Mouse (Mus musculus) mesoderm, embryonic 11.5 days (tissue): ENCODE data around the gene Hhipl1.
A peak's percentile ranks its signal among the peaks of the same experiment; 100 is the strongest.

ENCODE experiments used
- DNase-seq: peaks from one replicate; pipeline ENCODE4 v3.0.0-alpha.2; 2012; ENCODE audit warnings: low read depth, low spot score

Gene Hhipl1

GRCm38 (mm10) chr12:108305812-108306794, at the start of gene Hhipl1:
Gene Hhipl1 (plus strand): TSS chr12:108306270.
- DNase-seq, result no peak

- DNase-seq, result no peak
These were observed 49.3 kb upstream of the Hhipl1 start for GRCm38 (mm10) chr12:108256734-108257133.

- DNase-seq, result no peak
These were observed 46.6 kb upstream of the Hhipl1 start for GRCm38 (mm10) chr12:108259322-108260049.

- no peak for DNase-seq
These were observed 45.1 kb upstream of the Hhipl1 start for GRCm38 (mm10) chr12:108260950-108261349.

GRCm38 (mm10) chr12:108264918-108265317, 41.2 kb upstream of the Hhipl1 start:
- no peak for DNase-seq

- DNase-seq, result peak; percentile 65
These were observed 40.0 kb upstream of the Hhipl1 start for GRCm38 (mm10) chr12:108265831-108266619.

- DNase-seq, result no peak
These were observed 38.4 kb upstream of the Hhipl1 start for GRCm38 (mm10) chr12:108267653-108268052.

- DNase-seq, result no peak
These were observed 37.1 kb upstream of the Hhipl1 start for GRCm38 (mm10) chr12:108268970-108269369.

GRCm38 (mm10) chr12:108269699-108270098, 36.4 kb upstream of the Hhipl1 start:
- no peak for DNase-seq

- DNase-seq, result no peak
These were observed 35.7 kb upstream of the Hhipl1 start for GRCm38 (mm10) chr12:108270240-108270919.

- DNase-seq, result no peak
These were observed 34.5 kb upstream of the Hhipl1 start for GRCm38 (mm10) chr12:108271351-108272142.

GRCm38 (mm10) chr12:108272143-108272635, 33.9 kb upstream of the Hhipl1 start:
- no peak for DNase-seq

- DNase-seq, result no peak
These were observed 32.4 kb upstream of the Hhipl1 start for GRCm38 (mm10) chr12:108273466-108274312.

- no peak for DNase-seq
These were observed 31.8 kb upstream of the Hhipl1 start for GRCm38 (mm10) chr12:108274313-108274595.

- peak; percentile 63 for DNase-seq
These were observed 31.2 kb upstream of the Hhipl1 start, which contains the start of gene Ccdc85c for GRCm38 (mm10) chr12:108274661-108275507. Gene Ccdc85c (minus strand): TSS chr12:108275425.

GRCm38 (mm10) chr12:108275508-108275890, 30.6 kb upstream of the Hhipl1 start:
- peak; percentile 98 for DNase-seq

- peak; percentile 69 for DNase-seq
These were observed 29.9 kb upstream of the Hhipl1 start for GRCm38 (mm10) chr12:108275920-108276822.
